Mouse (Mus musculus): ENCODE measurements around the gene Coro2b. TPM values are rescaled to one million over a fixed set of nuclear protein-coding genes. Genes with fewer than 3 reads are reported as not detected.

Gene Coro2b
- polyA plus RNA-seq, 1 experiment from 2014 or later = 10.3 TPM

DNA sequence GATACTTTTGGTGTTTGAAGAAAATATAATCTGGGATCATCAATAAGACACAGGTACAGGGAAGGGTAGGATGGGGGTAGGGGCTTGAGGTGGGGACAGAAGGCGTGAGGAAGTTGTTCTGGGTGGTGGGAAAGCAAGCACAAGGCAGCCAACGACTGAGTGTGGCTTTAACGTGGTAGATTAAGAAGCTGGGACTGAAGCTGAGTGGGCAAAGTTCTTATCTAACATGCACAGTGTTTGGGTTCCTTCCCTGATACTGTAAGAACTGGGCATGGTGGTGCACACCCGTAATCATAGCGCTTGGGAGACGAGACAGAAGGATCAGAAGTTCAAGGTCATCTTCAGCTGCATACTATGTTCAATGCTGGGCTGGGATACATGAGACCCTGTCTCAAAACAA lies 151.8 kb downstream of the Coro2b start:
- Histone ChIP-seq H3K27ac (replicated peaks) (no peak overlapping the region), H3K4me3 (replicated peaks) (no peak overlapping the region), H3K4me2 (replicated peaks) (no peak overlapping the region), H3K36me3 (peaks cover 8% of the 10 kb centered on the region), H3K27me3 (no peaks in the 10 kb centered on the region), H3K9me3 (replicated peaks) (no peaks in the 10 kb centered on the region), H3K4me1 (peaks cover 4% of the 10 kb centered on the region; the same call in 1 of the 2 replicates), H3K9ac (no peak overlapping the region)
- ATAC-seq (ENCODE audit: insufficient number of reproducible peaks, low FRiP score, low TSS enrichment, low read depth) = no peak
- WGBS = 85% methylated on average over 6 of the region's 6 CpGs

DNA sequence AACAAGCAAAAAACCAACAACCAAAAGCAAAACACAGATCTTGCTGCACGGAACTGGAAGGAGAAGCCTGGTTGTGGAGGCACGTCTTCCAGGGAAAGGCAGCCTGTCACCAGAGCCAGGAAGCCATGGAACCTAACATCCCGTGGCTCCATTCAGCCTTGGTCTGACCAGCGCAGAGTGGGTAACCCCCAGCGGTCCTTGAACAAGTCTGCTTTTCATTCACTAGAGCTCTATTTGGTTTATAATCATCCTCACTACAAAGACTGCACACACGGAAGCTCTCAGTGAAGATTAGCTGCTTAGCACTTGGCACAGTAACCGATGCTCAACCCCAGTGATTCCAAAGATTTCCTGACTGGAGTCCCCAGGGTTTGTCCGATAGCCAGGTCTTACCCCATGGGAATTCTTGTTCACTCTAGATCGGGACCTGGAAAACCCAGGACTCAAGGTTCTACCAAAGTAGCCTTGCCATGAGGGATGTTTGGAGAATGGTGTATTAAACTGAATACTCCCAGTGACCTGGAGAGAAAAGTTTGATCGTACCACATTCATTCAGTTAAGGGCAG lies 154.2 kb downstream of the Coro2b start:
- no peak overlapping the region for H3K27ac ChIP-seq (replicated peaks)
- no peaks in the 10 kb centered on the region for H3K9me3 ChIP-seq (replicated peaks)
- H3K36me3 ChIP-seq = peaks cover 26% of the 10 kb centered on the region
- H3K27me3 ChIP-seq = no peaks in the 10 kb centered on the region
- no peak overlapping the region for H3K4me2 ChIP-seq (replicated peaks)
- 71% methylated on average over 10 of the region's 10 CpGs for WGBS
- ATAC-seq (ENCODE audit: insufficient number of reproducible peaks, low FRiP score, low TSS enrichment, low read depth) = no peak
- H3K4me1 ChIP-seq = peaks cover 4% of the 10 kb centered on the region; the same call in 1 of the 2 replicates
- no peak overlapping the region for H3K9ac ChIP-seq
- no peak overlapping the region for H3K4me3 ChIP-seq (replicated peaks)

- H3K4me3 ChIP-seq (replicated peaks) = no peak overlapping the region
- no peaks in the 10 kb centered on the region for H3K9me3 ChIP-seq (replicated peaks)
- no peak overlapping the region for H3K9ac ChIP-seq
- no peak; the same call in 1 of the 2 replicates for ATAC-seq (ENCODE audit: insufficient number of reproducible peaks, low FRiP score, low TSS enrichment, low read depth)
- no peak overlapping the region for H3K27ac ChIP-seq (replicated peaks)
- WGBS = 47% methylated on average over 8 of the region's 8 CpGs
- H3K27me3 ChIP-seq = no peaks in the 10 kb centered on the region
- no peak overlapping the region for H3K4me2 ChIP-seq (replicated peaks)
- H3K4me1 ChIP-seq = peaks cover 4% of the 10 kb centered on the region; the same call in 1 of the 2 replicates
- peaks cover 37% of the 10 kb centered on the region for H3K36me3 ChIP-seq
These were observed 155.4 kb downstream of the Coro2b start for GRCm38 (mm10) chr9:62381402-62381913.

DNA sequence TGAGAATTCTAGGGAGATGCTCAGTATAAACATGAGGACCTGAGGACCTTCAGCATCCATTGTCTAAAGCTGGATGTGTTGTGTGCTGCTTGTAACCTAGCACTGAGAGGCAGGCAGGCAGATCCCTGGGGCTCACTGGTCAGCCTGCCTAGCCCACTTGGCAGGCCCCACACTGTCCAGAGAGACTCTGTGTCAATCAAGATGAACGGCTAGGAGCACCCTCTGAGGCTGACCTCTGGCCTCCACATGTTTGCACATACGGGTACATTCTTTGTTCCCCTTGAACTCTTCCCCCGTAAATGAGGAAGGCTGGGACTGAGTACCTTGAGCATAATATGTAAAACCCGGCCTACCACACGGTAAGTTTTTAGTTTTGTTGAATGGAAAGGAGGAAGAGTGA lies 156.5 kb downstream of the Coro2b start:
- Histone ChIP-seq H3K36me3 (peaks cover 48% of the 10 kb centered on the region), H3K27me3 (no peaks in the 10 kb centered on the region), H3K27ac (replicated peaks) (no peak overlapping the region), H3K4me2 (replicated peaks) (no peak overlapping the region), H3K4me3 (replicated peaks) (no peak overlapping the region), H3K9ac (no peak overlapping the region), H3K9me3 (replicated peaks) (no peaks in the 10 kb centered on the region), H3K4me1 (peaks cover 4% of the 10 kb centered on the region; the same call in 1 of the 2 replicates)
- ATAC-seq (ENCODE audit: insufficient number of reproducible peaks, low FRiP score, low TSS enrichment, low read depth) = no peak
- WGBS = 60% methylated on average over 5 of the region's 5 CpGs

- no peak for ATAC-seq (ENCODE audit: insufficient number of reproducible peaks, low FRiP score, low TSS enrichment, low read depth)
- Histone ChIP-seq H3K9me3 (replicated peaks) (no peaks in the 10 kb centered on the region), H3K36me3 (peaks cover 68% of the 10 kb centered on the region), H3K4me1 (peaks cover 14% of the 10 kb centered on the region), H3K27me3 (no peaks in the 10 kb centered on the region), H3K4me2 (replicated peaks) (no peak overlapping the region), H3K4me3 (replicated peaks) (no peak overlapping the region), H3K27ac (replicated peaks) (no peak overlapping the region), H3K9ac (no peak overlapping the region)
- WGBS = 90% methylated on average over 10 of the region's 10 CpGs
These were observed 158.9 kb downstream of the Coro2b start for GRCm38 (mm10) chr9:62377897-62378296.

DNA sequence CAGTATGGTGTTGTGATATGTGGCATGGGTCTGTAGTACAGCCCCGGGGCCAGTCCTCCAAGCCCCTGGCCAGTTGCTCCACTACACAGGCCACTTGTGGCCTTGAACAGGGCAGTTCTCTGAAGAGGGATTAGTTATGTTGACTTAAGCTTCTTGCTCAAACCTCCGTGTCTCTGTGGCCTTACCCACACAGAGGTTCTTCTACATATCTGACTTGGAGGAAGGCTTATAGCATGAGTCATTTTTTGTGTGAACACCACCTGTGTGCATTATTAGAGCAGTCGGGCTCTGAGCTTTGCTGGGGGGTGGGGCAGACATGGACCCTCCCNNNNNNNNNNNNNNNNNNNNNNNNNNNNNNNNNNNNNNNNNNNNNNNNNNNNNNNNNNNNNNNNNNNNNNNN lies 162.6 kb downstream of the Coro2b start:
- H3K9me3 ChIP-seq (replicated peaks) = no peaks in the 10 kb centered on the region
- 67% methylated on average over 3 of the region's 3 CpGs for WGBS
- H3K4me1 ChIP-seq = peaks cover 35% of the 10 kb centered on the region
- no peak for ATAC-seq (ENCODE audit: insufficient number of reproducible peaks, low FRiP score, low TSS enrichment, low read depth)
- H3K4me2 ChIP-seq (replicated peaks) = no peak overlapping the region
- no peak overlapping the region for H3K9ac ChIP-seq
- peaks cover 60% of the 10 kb centered on the region for H3K36me3 ChIP-seq
- H3K27me3 ChIP-seq = no peaks in the 10 kb centered on the region
- H3K27ac ChIP-seq (replicated peaks) = no peak overlapping the region
- H3K4me3 ChIP-seq (replicated peaks) = no peak overlapping the region

GRCm38 (mm10) chr9:62373222-62374123 lies 163.4 kb downstream of the Coro2b start:
- ATAC-seq (ENCODE audit: insufficient number of reproducible peaks, low FRiP score, low TSS enrichment, low read depth) = no peak
- H3K36me3 ChIP-seq = peaks cover 60% of the 10 kb centered on the region
- no peak overlapping the region for H3K9ac ChIP-seq
- peaks cover 43% of the 10 kb centered on the region for H3K4me1 ChIP-seq
- no peak overlapping the region for H3K4me2 ChIP-seq (replicated peaks)
- H3K27ac ChIP-seq (replicated peaks) = no peak overlapping the region
- H3K4me3 ChIP-seq (replicated peaks) = no peak overlapping the region
- 63% methylated on average over 18 of the region's 18 CpGs for WGBS
- H3K9me3 ChIP-seq (replicated peaks) = no peaks in the 10 kb centered on the region
- no peaks in the 10 kb centered on the region for H3K27me3 ChIP-seq

DNA sequence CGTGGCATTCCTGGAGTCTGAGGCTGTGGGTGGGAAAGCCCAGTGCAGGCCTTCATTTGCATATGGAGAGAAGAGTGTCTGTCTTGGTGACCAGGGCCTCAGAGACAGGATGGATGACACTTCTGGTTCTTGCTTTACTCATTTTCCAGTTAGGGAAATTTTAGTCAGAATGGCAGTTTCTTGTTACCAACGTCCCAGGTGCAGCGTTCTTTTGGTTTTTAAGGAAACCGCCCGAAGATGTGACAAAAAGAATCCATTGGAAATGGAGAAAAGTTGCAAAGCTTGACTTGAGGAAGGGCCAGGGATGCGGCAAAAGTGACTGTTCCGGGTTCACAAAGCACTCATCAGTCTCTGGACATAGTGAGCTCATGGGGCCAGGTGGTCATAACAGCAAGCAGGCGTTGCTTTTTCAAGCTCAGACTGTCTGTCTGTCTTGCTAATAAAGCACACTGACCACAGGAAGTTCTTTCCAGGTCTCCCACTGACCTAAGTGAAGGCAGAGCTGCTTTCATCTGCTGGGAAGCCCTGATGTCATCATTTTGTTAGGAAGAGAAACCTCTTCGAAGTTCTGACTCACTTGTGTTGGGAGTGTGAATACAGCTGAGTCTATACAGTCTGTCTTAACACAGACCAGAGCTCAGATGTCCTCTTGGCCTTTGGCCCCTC lies 164.2 kb downstream of the Coro2b start:
- H3K9ac ChIP-seq = no peak overlapping the region
- WGBS = 85% methylated on average over 9 of the region's 9 CpGs
- peaks cover 54% of the 10 kb centered on the region for H3K36me3 ChIP-seq
- no peaks in the 10 kb centered on the region for H3K27me3 ChIP-seq
- H3K27ac ChIP-seq (replicated peaks) = no peak overlapping the region
- no peak overlapping the region for H3K4me3 ChIP-seq (replicated peaks)
- ATAC-seq (ENCODE audit: insufficient number of reproducible peaks, low FRiP score, low TSS enrichment, low read depth) = no peak
- no peaks in the 10 kb centered on the region for H3K9me3 ChIP-seq (replicated peaks)
- H3K4me2 ChIP-seq (replicated peaks) = no peak overlapping the region
- peaks cover 51% of the 10 kb centered on the region for H3K4me1 ChIP-seq

- WGBS = 55% methylated on average over 16 of the region's 16 CpGs
- H3K27ac ChIP-seq (replicated peaks) = no peak overlapping the region
- H3K9ac ChIP-seq = no peak overlapping the region
- H3K4me1 ChIP-seq = peaks cover 58% of the 10 kb centered on the region
- H3K27me3 ChIP-seq = no peaks in the 10 kb centered on the region
- H3K9me3 ChIP-seq (replicated peaks) = no peaks in the 10 kb centered on the region
- H3K4me2 ChIP-seq (replicated peaks) = no peak overlapping the region
- ATAC-seq (ENCODE audit: insufficient number of reproducible peaks, low FRiP score, low TSS enrichment, low read depth) = no peak
- H3K4me3 ChIP-seq (replicated peaks) = no peak overlapping the region
- H3K36me3 ChIP-seq = peaks cover 46% of the 10 kb centered on the region
These were observed 164.9 kb downstream of the Coro2b start for GRCm38 (mm10) chr9:62371745-62372555.

- H3K9me3 ChIP-seq (replicated peaks) = no peaks in the 10 kb centered on the region
- H3K27me3 ChIP-seq = no peaks in the 10 kb centered on the region
- no peak overlapping the region for H3K9ac ChIP-seq
- ATAC-seq (ENCODE audit: insufficient number of reproducible peaks, low FRiP score, low TSS enrichment, low read depth) = no peak
- no peak overlapping the region for H3K27ac ChIP-seq (replicated peaks)
- H3K36me3 ChIP-seq = peaks cover 34% of the 10 kb centered on the region
- H3K4me1 ChIP-seq = peaks cover 70% of the 10 kb centered on the region
- no peak overlapping the region for H3K4me2 ChIP-seq (replicated peaks)
- 69% methylated on average over 6 of the region's 6 CpGs for WGBS
- no peak overlapping the region for H3K4me3 ChIP-seq (replicated peaks)
These were observed 166.1 kb downstream of the Coro2b start for GRCm38 (mm10) chr9:62370648-62371280.

All from embryonic facial prominence, embryonic 15.5 days (tissue).